Mouse (Mus musculus): ENCODE results near the gene Patj. TPM values are rescaled to one million over a fixed set of nuclear protein-coding genes. Genes with fewer than 3 reads are reported as not detected.
A peak's percentile ranks its signal among the peaks of the same experiment; 100 is the strongest.

Patj gene
- total RNA-seq, 2 experiments from 2014 or later, result 5.9 to 10.2 TPM

DNA sequence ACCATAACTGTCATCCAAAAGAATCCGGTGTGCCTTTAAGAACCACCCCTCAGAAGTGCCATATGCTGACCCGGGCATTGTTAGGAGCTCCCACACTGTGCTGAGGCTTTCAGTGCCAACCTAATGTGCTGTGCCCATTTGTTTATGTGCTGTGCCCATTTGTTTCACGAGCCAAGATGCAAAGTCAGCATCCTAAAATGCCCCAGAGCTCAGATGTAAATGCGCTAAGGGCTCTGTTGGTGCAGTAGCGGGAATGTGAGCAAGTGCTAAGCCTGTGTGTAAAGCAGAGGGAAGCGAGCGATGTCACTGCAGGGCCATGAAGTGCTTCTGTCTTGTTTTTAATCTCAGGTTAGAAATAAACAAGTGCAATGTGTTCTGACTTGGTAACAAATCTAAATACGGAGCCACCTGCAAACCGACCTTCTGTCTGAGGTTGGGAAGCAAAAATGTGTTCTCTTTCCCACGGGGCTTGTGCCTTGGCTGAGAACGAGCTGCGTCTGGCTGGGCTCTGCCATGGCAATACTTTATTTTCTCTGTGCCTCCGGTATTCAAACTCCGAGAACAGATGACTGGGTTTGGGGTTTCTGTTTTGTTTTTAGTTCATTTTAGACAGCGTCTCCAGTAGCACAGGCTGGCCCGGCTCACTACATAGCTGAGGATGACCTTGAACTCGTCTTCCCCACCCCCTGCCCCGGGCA lies 239.7 kb downstream of the Patj start:
- DNase-seq (ENCODE audit: extremely low spot score in 1 of 2, low spot score in 1 of 2), result no peak

DNA sequence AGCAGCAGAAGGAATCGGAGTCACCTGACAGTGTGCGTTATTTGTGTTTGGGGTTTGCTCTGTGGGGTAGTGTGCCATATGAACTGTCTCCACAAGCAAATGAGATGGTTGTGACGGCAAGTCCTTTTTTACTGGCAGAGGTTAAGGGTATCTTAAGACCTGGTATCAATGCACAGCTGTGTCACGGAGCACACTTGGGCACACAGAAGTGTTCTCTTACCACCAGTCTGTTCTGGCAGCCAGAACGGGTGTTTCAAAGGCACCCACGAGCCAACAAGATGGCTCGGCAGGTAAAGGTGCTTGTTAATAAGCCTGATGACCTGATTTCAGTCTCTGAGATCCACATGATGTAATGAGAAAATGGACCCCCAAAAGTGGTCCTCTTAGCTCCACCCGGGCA lies 243.1 kb downstream of the Patj start:
- DNase-seq (ENCODE audit: extremely low spot score in 1 of 2, low spot score in 1 of 2), result no peak

DNA sequence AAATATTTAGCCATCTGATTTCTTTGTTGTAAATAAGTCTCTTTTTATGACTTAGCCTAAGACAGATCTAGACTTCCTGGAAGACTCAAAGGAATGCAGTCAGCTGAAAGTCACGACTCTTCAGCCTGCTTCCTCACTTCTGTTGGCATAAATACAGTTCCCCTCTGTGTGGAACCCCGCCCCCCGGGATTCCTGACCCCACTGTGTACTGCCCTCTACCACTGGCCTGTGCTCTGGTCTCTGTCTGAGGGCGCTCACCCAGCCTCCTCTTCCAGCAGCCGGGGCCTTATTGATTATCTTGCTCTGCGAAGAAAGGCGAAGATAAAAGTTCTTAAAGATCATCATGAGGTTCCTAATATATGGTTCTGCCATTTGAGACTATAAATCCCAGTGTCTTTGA lies 258.1 kb downstream of the Patj start:
- DNase-seq (ENCODE audit: extremely low spot score in 1 of 2, low spot score in 1 of 2), result no peak

DNA sequence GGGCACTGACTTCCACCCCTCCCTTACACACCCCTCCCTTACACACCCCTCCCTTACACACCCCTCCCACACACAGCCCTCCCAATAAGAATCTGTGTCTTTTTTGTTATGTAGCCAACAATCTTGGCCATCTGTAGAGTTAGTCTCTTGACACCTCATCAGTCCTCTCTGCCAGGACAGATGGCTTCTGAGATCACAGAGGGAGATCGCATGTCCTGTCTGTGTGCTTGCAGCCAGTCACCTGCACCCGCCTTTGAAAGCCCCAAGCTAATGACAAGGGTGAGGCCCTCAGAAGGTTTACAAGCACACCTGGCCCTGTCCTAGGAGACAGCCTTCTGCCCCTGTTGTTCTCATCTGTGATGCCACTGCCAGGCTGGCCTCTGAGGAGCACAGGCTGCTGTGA lies 258.8 kb downstream of the Patj start:
- DNase-seq (ENCODE audit: extremely low spot score in 1 of 2, low spot score in 1 of 2), result no peak

DNA sequence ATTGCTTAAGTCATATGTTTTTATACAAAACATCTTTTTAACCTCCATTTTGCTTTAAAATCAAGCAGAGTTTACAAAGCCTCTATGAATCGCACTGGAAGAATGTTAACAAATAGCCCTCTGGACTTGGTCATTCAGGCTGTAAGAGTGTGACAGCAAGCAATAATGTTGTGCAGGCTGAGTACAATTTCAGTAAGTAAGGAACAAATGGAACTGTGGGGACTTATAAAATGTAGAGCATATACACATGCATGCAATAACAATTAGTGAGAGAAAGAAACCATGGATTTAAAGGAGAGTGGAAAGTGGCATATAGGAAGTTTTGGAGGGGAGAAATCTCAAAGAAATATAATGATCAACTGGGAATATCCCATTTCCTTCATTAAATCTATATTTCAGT lies 261.2 kb downstream of the Patj start:
- DNase-seq (ENCODE audit: extremely low spot score in 1 of 2, low spot score in 1 of 2), result no peak

DNA sequence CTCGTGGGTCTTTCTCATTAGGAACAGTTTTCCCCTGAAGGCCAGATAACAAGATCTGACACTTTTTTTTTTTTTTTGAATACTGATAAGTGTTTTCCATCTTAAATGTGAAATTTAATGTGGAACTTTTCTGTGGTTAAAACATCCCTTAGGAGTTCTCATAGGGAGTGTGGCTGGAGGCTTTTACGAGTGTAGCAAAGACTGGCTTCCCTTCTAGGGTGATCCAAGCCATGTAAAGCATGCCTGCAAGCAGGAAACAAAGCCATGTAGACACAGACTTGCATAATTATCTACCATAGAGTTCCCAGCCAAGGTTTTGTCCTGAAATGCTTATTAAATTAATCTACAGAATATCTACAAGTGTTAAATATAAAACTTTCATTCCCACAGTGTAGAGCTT lies 263.4 kb downstream of the Patj start:
- no peak for DNase-seq (ENCODE audit: extremely low spot score in 1 of 2, low spot score in 1 of 2)

DNA sequence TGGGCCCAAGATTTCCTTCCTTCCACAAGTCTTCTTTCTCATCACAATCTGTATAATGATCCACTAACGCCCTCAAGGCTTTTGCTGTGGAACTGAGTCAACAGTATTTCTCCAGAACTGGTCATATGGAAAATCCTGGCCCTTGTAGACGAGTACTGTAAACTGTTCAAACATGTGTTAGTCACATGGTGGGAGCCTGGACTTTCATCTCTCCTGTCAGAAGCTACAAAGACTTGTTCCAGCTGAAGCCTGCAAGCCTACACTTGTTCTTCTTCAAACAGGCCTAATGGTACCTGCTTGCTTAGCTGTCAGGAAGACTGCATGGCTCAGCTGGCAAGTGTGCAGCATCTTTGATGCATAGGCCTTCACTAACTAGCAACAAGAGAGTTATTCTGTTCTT lies 264.9 kb downstream of the Patj start:
- DNase-seq (ENCODE audit: extremely low spot score in 1 of 2, low spot score in 1 of 2), result no peak

DNA sequence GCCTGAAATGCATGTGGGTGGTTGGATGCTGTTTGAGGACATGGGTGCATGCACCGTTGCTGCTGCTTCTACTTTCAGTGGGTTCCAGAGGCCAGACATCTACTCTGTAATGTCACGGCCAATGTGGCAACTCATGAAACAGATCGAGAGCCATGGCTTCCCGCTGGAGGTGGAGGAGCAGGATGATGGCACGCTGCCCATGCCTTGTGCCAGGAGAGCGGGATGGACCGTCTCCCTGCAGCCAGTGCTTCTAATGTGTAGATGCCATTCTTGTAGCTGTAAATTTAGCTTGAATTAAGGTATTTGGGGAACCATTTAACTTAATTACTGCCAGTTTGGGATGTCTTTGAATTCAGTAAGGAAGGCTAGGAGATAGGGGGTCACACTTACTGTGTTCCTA lies 270.3 kb downstream of the Patj start:
- no peak for DNase-seq (ENCODE audit: extremely low spot score in 1 of 2, low spot score in 1 of 2)

DNA sequence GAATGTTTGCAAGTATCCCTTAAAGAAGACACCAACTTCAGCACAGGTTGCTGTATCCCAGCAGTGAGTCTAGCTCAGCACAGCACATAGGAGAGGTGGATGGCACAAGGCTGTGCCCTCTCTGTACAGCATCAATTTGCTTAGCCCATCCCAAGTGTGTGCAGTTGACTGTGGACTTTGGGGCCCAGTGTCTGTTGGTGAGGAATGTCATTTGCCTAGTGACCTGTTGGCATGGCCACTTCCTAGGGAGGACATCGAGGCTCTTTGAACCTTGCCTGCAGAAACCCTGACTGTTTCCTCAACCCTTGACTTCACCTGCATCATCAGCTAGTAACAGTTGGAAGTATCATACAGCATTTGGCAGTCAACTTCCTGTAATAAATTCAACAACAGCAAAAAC lies 270.9 kb downstream of the Patj start:
- DNase-seq (ENCODE audit: extremely low spot score in 1 of 2, low spot score in 1 of 2), result no peak

DNA sequence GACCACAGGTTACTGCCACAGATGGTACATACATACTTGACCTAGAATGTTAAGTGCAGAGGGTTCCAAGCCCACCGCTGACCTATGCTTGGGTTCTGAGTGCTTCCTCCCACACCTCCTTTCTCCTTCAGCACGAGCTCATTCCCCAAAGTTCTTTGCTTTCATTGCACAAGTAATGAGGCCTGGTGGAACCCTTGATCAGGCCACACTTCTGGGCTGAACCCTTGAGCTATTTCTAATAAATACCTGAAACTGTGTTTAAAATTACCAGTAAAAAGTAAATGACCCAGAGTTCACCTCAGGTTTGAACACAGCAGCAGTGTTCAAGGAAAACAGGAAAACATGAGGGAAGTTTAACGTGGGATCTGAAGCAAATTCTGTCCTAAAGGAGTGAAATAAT lies 271.4 kb downstream of the Patj start:
- DNase-seq (ENCODE audit: extremely low spot score in 1 of 2, low spot score in 1 of 2), result no peak

DNA sequence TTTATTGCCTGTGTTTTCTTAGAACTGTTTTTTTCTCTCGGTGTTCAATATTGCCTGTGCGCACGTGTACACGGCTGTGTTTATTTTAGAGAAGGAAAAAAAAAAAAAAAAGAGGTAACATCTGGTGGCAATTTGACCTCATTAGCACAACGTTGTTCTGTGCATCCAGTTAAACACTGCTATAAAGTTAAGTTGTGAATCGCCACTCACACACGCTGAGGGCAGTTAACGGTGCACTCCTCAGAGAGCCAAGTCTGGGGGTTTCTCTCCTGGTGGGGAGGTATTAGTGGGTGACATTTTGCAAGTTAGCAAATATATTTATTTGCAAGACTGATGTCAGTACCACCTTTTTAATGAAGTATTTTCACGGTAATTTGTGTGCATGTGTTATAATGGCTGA lies 281.9 kb downstream of the Patj start:
- DNase-seq (ENCODE audit: extremely low spot score in 1 of 2, low spot score in 1 of 2), result no peak

DNA sequence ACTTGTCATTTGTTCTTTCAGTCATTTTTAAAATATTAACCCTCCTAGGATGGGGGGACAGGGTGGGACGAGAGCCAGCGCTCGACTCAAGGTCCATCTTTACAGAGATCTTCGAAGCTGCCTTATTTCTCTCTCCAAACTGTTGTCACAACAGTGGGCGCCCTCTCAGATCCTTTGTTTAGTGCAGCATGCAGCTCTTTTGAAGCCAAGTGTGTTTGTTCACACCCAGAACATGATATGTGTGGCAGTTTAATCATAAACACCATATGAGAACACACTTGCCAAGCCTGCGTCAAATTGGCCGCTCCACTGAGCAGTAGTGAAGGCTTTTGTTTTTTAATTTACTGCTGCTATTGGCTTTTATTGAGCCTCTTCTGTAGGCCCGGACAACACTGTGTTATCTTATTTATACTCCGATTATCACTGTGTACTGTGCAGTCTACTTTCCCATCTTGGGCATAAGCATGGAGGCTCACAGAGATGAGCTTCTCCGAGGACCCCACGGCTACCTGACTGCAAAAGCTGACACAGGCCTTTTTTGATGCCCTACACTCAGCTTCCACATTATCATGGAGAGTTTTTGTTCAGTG lies 291.2 kb downstream of the Patj start:
- DNase-seq (ENCODE audit: extremely low spot score in 1 of 2, low spot score in 1 of 2), result no peak

DNA sequence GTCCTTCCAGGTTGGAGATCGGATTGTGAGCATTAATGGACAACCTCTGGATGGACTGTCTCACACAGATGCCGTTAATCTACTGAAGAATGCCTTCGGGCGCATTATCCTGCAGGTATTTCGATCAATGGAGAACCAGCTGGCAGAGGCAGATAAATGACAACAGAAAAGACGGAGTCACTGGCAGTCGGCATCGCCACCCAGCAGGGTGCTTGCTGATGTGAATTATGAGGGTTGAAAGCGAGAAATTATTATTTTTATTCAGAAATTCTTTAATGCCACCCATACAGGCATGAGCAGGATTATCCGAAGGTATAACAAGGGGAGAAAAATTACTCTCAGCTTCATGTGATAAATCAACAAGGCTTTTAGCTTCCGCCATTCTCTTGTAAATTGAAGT lies 292.5 kb downstream of the Patj start:
- DNase-seq (ENCODE audit: extremely low spot score in 1 of 2, low spot score in 1 of 2), result no peak

DNA sequence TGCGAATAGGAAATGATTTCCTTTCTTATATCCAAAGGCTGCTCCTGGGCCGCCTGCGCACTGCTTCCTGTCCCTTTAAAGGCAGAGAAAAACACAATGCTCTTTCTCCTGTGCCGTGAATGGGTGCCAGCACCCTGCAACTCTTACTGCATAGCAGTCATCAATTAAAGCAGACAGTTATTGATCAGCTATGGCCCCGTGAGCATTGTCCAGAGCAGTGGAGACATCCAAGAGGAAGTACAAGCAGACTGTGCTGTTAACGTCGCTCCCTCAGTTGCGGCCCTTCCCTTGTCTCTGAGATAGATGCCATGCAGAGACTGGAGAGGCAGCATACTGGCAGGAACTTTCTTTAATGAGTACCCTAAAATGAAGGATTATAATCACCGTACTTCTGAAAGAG lies 292.9 kb downstream of the Patj start:
- DNase-seq (ENCODE audit: extremely low spot score in 1 of 2, low spot score in 1 of 2), result no peak

DNA sequence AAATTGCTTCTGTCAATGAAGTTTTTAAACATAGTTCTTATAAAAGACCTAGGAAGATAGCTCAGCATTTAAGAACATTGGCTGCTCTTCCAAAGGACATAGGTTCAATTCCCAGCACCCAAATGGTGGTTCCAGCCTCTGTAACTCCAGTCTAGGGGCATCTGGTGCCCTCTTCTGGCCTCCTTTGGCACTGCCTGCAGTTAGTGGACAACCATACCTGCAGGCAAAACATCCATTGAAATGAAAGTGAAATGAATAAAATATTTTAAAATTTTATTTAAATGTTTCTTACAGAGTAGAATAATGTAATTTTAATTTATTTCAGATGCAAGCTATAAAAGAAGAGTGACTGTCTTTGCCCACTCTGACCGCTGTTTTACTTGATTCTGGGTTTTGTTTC lies 294.4 kb downstream of the Patj start:
- DNase-seq (ENCODE audit: extremely low spot score in 1 of 2, low spot score in 1 of 2), result no peak

DNA sequence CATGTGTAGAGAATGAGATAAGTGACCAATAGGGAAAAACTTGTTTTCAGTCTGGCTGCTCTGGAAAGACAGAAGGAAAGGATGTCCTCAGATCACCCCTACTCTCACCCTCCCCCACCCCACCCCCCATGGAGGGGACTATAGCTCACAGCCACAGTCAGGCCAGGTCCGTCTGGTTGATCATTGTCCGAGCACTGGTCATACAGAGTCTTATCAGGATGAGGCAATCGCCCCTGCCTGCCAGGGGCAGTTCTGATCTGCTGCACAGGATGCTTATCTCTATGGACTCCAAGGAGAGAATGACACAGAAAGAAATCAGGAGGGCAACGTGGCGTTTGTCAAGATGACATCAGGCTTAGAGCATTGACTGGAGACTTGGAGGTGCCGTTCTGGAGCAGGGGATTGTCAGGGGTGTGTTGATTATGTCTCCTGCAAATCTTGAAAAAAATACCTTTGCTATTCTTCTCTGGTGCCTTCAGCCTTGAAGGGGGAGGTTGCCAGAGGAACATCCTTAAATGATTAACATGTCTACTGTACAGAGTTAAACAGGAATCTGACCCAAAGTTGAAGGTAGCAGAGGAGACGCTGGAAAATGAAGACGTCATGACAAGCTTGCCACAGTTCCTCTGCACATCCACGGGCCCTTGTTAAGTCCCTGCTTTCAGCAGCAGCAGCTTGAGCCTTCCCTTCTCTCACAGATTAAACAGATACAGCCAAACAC lies 298.0 kb downstream of the Patj start:
- DNase-seq (ENCODE audit: extremely low spot score in 1 of 2, low spot score in 1 of 2), result no peak

DNA sequence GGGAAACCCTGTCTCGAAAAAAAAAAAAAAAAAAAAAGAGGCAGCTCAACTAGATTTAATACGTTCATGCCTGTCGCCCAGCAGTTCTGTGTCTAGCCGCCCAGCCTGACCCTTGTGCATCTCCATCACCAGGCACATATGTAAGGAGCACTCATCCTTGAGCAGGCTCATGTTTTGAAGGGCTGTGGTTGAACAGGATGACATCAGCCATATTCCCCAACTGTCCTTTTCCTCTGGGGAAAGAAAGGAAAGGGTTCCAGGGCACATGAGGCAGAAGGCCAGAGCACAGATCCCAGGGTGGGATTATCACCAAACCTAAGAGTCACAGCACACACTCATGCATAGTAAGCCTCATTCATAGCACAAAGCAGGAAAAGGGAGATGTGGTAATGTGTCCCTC lies 302.3 kb downstream of the Patj start:
- no peak for DNase-seq (ENCODE audit: extremely low spot score in 1 of 2, low spot score in 1 of 2)

DNA sequence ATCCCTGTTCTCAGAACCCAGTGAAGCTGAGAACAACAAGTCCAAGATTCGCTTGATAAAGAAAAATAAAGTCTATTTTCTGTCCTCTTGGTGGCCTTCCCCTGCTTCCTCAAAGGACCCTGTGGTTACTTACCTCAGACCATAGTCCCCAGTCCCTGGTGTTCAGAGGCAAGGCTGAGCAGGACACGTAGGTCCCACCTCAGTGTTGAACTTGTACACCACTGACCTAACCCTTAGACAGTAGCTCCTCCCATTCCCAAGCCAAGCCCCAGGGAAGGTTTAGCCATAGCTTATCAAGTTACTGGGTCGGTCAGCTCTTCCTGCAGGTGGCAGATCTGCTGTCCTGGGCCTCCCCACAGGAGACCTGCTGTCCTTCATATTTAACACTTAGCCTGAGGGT lies 303.3 kb downstream of the Patj start:
- no peak for DNase-seq (ENCODE audit: extremely low spot score in 1 of 2, low spot score in 1 of 2)

DNA sequence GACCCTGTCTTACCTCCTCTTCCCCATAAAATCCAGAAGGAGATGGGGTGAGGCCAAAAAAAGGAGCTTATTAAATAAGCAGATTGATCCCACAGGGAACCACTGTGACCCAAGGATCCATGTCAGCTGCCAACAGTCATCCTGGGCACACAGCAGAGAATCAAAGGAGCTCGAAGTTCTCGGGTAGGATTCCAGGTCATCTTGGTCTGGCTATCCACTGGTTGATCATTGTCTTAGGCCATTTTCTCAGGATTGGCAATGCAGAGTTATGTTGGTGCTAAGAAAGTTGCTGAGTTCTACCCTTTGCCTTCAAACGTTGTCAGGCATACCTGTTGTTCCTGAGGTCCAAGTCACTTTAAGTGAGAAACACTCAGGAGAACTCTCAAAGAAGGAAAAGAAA lies 304.6 kb downstream of the Patj start:
- DNase-seq (ENCODE audit: extremely low spot score in 1 of 2, low spot score in 1 of 2), result no peak

DNA sequence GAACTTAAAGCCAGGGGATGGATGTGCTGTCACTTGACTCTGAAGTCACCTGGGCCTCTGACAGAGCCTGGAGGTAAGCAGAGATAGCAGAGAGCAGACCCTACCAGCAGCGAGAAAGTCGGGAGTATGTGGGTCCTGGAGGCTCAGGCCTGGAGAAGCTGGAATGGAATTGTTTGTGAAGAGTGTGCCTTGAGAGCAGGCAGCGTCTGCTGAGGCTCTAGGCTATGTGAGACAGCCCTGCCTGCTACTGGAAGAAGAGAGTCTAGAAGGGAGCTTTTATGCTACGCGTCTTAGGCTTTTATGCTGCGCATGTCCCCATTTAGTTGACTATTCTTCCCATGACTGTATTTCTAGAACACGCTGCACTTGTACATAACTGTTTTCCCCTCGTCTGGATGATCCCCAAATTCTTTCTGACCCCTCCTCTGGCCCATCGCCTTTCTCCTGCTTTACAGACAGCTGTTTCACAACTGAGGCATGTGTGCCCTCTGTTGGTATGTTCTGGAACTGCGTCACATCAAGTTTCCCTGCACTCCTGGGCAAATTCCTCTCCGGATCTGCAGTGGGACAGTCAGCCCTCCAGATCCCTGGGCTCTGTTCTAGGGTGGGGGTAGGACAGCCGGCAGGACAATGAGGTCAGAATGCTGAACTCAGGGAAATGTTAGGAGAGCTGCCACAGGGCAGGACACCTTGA lies 306.8 kb downstream of the Patj start:
- DNase-seq (ENCODE audit: extremely low spot score in 1 of 2, low spot score in 1 of 2), result peak; percentile 56 to 90

DNA sequence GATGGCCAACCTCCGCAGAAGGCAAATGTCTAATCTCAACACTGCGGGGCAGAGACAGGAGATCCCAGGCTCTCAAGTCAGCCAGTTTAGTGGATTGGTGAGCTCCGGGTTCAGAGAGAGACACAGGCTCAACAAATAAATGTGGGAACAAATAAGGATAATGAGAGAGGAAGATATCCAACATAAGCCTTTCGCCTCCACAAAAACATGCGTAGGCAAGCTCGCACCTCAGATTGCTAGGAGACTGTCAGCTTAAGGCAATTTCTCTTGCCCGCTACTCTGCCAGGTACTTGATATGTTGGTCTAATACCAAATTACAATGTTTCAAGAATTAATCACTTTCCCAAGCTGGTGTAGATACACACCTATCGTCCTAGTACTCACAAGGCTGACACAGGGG lies 315.3 kb downstream of the Patj start:
- no peak for DNase-seq (ENCODE audit: extremely low spot score in 1 of 2, low spot score in 1 of 2)

Measured in layer of hippocampus, postnatal 25 days (tissue).